Comparison of ENCODE assay signal across 10 mouse cellular contexts in the genomic region with DNA sequence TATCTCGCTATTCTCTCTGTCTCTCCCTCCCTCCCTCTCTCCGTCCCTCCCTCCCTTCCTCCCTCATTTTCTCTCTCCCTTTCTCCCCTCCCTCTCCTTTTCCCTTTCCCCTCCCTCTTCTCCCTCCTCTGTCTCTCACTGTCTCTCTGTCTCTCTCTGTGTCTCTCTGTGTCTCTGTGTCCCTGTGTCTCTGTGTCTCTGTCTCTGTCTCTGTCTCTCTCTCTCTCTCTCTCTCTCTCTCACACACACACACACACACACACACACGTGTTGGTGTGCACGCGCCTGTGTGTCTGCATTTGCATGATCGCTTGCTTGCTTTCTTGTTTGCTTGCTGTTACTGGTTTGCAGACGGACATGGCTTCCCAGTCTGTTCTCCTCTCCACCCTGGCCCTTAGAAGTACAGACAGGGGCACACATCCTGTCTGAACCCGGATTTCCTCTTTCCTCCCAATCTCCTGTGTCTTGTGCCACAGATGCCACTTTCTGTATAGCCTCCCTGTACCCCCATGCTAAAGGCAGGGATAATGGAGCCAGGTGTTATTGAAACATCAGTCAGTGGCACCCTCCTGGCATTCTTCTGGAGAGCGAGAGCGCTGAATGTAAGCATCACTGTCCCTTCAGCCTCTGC.
A peak's percentile ranks its signal among the peaks of the same experiment; 100 is the strongest.
DNase-seq lines count a peak whose midpoint lies in the region; ATAC-seq and TF ChIP-seq lines count a peak whose summit lies in the region.
"Had no signal": no experiment of that assay in that cellular context is flagged by ENCODE, and none has a peak within 500 bp of the region (broad histone marks: within the 10 kb centered on the region; RNA-seq: fewer than 3 reads in every experiment).

No protein-coding gene starts in this region.

- H3K36me3 ChIP-seq in lung, embryonic 16.5 days (ENCODE audit: control insufficient read depth, insufficient read depth, low read length) = no peaks in the 10 kb centered on the region
- H3K36me3 ChIP-seq in forebrain, postnatal 0 days (ENCODE audit: insufficient read depth) = no peaks in the 10 kb centered on the region
- H3K36me3 ChIP-seq in liver, embryonic 13.5 days = no peaks in the 10 kb centered on the region
- H3K36me3 ChIP-seq in stomach, embryonic 16.5 days (ENCODE audit: control insufficient read depth, insufficient read depth, low read length) = no peaks in the 10 kb centered on the region

- no peak for TF ChIP-seq CTCF in forebrain, postnatal 0 days (IDR thresholded peaks at IDR 0.05; ENCODE audit: low read depth)

- no peak overlapping the region for H3K27ac ChIP-seq in lung, embryonic 16.5 days (ENCODE audit: low read length)
- H3K27ac ChIP-seq in forebrain, postnatal 0 days (ENCODE audit: low read depth, low read length) = peak overlapping the region; percentile 87
- H3K27ac ChIP-seq in liver, embryonic 13.5 days = no peak overlapping the region
- no peak overlapping the region for H3K27ac ChIP-seq in stomach, embryonic 16.5 days (ENCODE audit: low read length)

- peak overlapping the region; percentile 57 for H3K4me3 ChIP-seq in lung, embryonic 16.5 days (ENCODE audit: low read length)
- peak overlapping the region; percentile 49 for H3K4me3 ChIP-seq in forebrain, postnatal 0 days (ENCODE audit: low read depth, low read length)
- peak overlapping the region; percentile 43; the same call in 1 of the 2 replicates for H3K4me3 ChIP-seq in liver, embryonic 13.5 days (replicated peaks)
- H3K4me3 ChIP-seq in stomach, embryonic 16.5 days (replicated peaks; ENCODE audit: low read length) = peak overlapping the region; percentile 56

- no peak for ATAC-seq in lung, embryonic 16.5 days (ENCODE audit: low read depth)
- ATAC-seq in forebrain, postnatal 0 days = no peak
- no peak for ATAC-seq in liver, embryonic 13.5 days (ENCODE audit: low read depth)
- ATAC-seq in stomach, embryonic 16.5 days (ENCODE audit: insufficient read depth, low FRiP score) = no peak

- H3K27me3 ChIP-seq in lung, embryonic 16.5 days (ENCODE audit: control insufficient read depth, insufficient read depth, low read depth, low read length) = peaks cover 28% of the 10 kb centered on the region
- no peaks in the 10 kb centered on the region for H3K27me3 ChIP-seq in forebrain, postnatal 0 days (ENCODE audit: insufficient read depth, low read length)
- H3K27me3 ChIP-seq in liver, embryonic 13.5 days = peaks cover 40% of the 10 kb centered on the region
- peaks cover 8% of the 10 kb centered on the region for H3K27me3 ChIP-seq in stomach, embryonic 16.5 days (ENCODE audit: control insufficient read depth, insufficient read depth, low read length)

- no peaks in the 10 kb centered on the region for H3K9me3 ChIP-seq in lung, embryonic 16.5 days (ENCODE audit: control insufficient read depth, low read length)
- H3K9me3 ChIP-seq in forebrain, postnatal 0 days (ENCODE audit: low read length) = no peaks in the 10 kb centered on the region
- H3K9me3 ChIP-seq in liver, embryonic 13.5 days (replicated peaks) = no peaks in the 10 kb centered on the region
- no peaks in the 10 kb centered on the region for H3K9me3 ChIP-seq in stomach, embryonic 16.5 days (replicated peaks; ENCODE audit: control insufficient read depth, low read length)

- no peak for DNase-seq in lung, adult 18-20 months
- DNase-seq in forebrain, postnatal 0 days = peak; percentile 44
- DNase-seq in liver, embryonic 13.5 days = no peak
- DNase-seq in layer of hippocampus, adult 9-10 months (ENCODE audit: low spot score) = no peak
- no peak for DNase-seq in left cerebral cortex, adult 8-10 months (ENCODE audit: low spot score in 2 of 2)
- DNase-seq: cerebellum, adult 8-10 months; lung, postnatal 36 days; right cerebral cortex, postnatal 25 days had no signal

- peaks cover 7% of the 10 kb centered on the region for H3K4me1 ChIP-seq in lung, embryonic 16.5 days (replicated peaks; ENCODE audit: control insufficient read depth, insufficient read depth, low read length)
- peaks cover 9% of the 10 kb centered on the region; the same call in 1 of the 2 replicates for H3K4me1 ChIP-seq in forebrain, postnatal 0 days (ENCODE audit: insufficient read depth)
- peaks cover 5% of the 10 kb centered on the region; the same call in 1 of the 2 replicates for H3K4me1 ChIP-seq in liver, embryonic 13.5 days (replicated peaks)
- no peaks in the 10 kb centered on the region for H3K4me1 ChIP-seq in stomach, embryonic 16.5 days (ENCODE audit: control insufficient read depth, insufficient read depth, low read length)

- no peak overlapping the region; the same call in 1 of the 2 replicates for H3K9ac ChIP-seq in lung, embryonic 16.5 days (ENCODE audit: low read length)
- peak overlapping the region; percentile 74 for H3K9ac ChIP-seq in forebrain, postnatal 0 days
- no peak overlapping the region for H3K9ac ChIP-seq in liver, embryonic 13.5 days
- H3K9ac ChIP-seq in stomach, embryonic 16.5 days (ENCODE audit: low read length) = peak overlapping the region; percentile 63; the same call in 1 of the 2 replicates

- peak overlapping the region; percentile 97 for H3K4me2 ChIP-seq in lung, embryonic 16.5 days (ENCODE audit: low read depth, low read length)
- H3K4me2 ChIP-seq in forebrain, postnatal 0 days (ENCODE audit: low read depth) = peak overlapping the region; percentile 83
- H3K4me2 ChIP-seq in liver, embryonic 13.5 days = peak overlapping the region; percentile 60
- H3K4me2 ChIP-seq in stomach, embryonic 16.5 days (ENCODE audit: low read depth, low read length) = peak overlapping the region; percentile 89

- 13% methylated on average over 10 of the region's 10 CpGs for WGBS in lung, embryonic 16.5 days
- WGBS in forebrain, postnatal 0 days = 8% methylated on average over 10 of the region's 10 CpGs
- 19% methylated on average over 10 of the region's 10 CpGs for WGBS in liver, embryonic 13.5 days (ENCODE audit: insufficient replicate concordance)
- WGBS in stomach, embryonic 16.5 days = 25% methylated on average over 10 of the region's 10 CpGs

Comparison
In these comparisons a context has a peak if more than half of its experiments do, and no peak if none do; other contexts are left out.
1. H3K9ac ChIP-seq: peak in forebrain, postnatal 0 days (single experiment) and stomach, embryonic 16.5 days (single experiment); none in lung, embryonic 16.5 days (single experiment) and liver, embryonic 13.5 days (single experiment).
2. Peak in every context shown above with its lines, with median percentiles within 50 percentile points of each other: H3K4me2 ChIP-seq and H3K4me3 ChIP-seq.